Mouse (Mus musculus): Measurements from ENCODE around the gene Pgap1. TPM values are rescaled to one million over a fixed set of nuclear protein-coding genes. Genes with fewer than 3 reads are reported as not detected.
A peak's percentile ranks its signal among the peaks of the same experiment; 100 is the strongest.

The Pgap1 gene
- 20.7 and 21.0 TPM in 2 replicates for polyA plus RNA-seq (2015; fragmentation: Nextera tagmentation; extraction: Ambion mirVana)

- under 1% methylated on average over 59 of the region's 59 CpGs for WGBS
- Histone ChIP-seq H3K27ac (ENCODE audit: low read depth, low read length) (peak within 1 kb of the TSS; percentile 92), H3K36me3 (ENCODE audit: control insufficient read depth, insufficient read depth, low read length) (no peaks in the 10 kb centered on the region), H3K4me1 (ENCODE audit: control insufficient read depth, insufficient read depth, low read depth, low read length) (peaks cover 11% of the 10 kb centered on the region), H3K27me3 (replicated peaks; ENCODE audit: control insufficient read depth, insufficient read depth, low read length) (no peaks in the 10 kb centered on the region), H3K4me2 (ENCODE audit: low read length) (peak within 1 kb of the TSS; percentile 70), H3K9ac (ENCODE audit: low read depth, low read length) (peak within 1 kb of the TSS; percentile 81), H3K9me3 (ENCODE audit: control insufficient read depth, low read length) (no peaks in the 10 kb centered on the region), H3K4me3 (ENCODE audit: low read length) (peak within 1 kb of the TSS; percentile 91)
- ATAC-seq = peak; percentile 99
These were observed at the start of gene Pgap1 for GRCm38 (mm10) chr1:54557301-54558229. TSS of gene Pgap1 (minus strand) at chr1:54557684.

GRCm38 (mm10) chr1:54606936-54607335 lies 49.5 kb upstream of the Pgap1 start:
- H3K27ac ChIP-seq (ENCODE audit: low read depth, low read length) = no peak overlapping the region
- ATAC-seq = no peak
- H3K4me2 ChIP-seq (ENCODE audit: low read length) = no peak overlapping the region
- WGBS = 65% methylated on average over 1 of the region's 1 CpGs
- H3K9me3 ChIP-seq (ENCODE audit: control insufficient read depth, low read length) = no peaks in the 10 kb centered on the region
- H3K4me1 ChIP-seq (ENCODE audit: control insufficient read depth, insufficient read depth, low read depth, low read length) = no peaks in the 10 kb centered on the region
- no peaks in the 10 kb centered on the region for H3K36me3 ChIP-seq (ENCODE audit: control insufficient read depth, insufficient read depth, low read length)
- H3K4me3 ChIP-seq (ENCODE audit: low read length) = no peak overlapping the region
- H3K27me3 ChIP-seq (replicated peaks; ENCODE audit: control insufficient read depth, insufficient read depth, low read length) = no peaks in the 10 kb centered on the region
- H3K9ac ChIP-seq (ENCODE audit: low read depth, low read length) = no peak overlapping the region

GRCm38 (mm10) chr1:54601692-54602091 lies 44.2 kb upstream of the Pgap1 start:
- H3K27me3 ChIP-seq (replicated peaks; ENCODE audit: control insufficient read depth, insufficient read depth, low read length) = no peaks in the 10 kb centered on the region
- no peak overlapping the region for H3K9ac ChIP-seq (ENCODE audit: low read depth, low read length)
- no peaks in the 10 kb centered on the region for H3K36me3 ChIP-seq (ENCODE audit: control insufficient read depth, insufficient read depth, low read length)
- no peaks in the 10 kb centered on the region for H3K4me1 ChIP-seq (ENCODE audit: control insufficient read depth, insufficient read depth, low read depth, low read length)
- WGBS = 94% methylated on average over 9 of the region's 9 CpGs
- no peaks in the 10 kb centered on the region; the same call in 1 of the 2 replicates for H3K9me3 ChIP-seq (ENCODE audit: control insufficient read depth, low read length)
- H3K27ac ChIP-seq (ENCODE audit: low read depth, low read length) = no peak overlapping the region
- ATAC-seq = no peak
- H3K4me3 ChIP-seq (ENCODE audit: low read length) = no peak overlapping the region
- H3K4me2 ChIP-seq (ENCODE audit: low read length) = no peak overlapping the region

GRCm38 (mm10) chr1:54600275-54600674 lies 42.8 kb upstream of the Pgap1 start:
- no peaks in the 10 kb centered on the region for H3K36me3 ChIP-seq (ENCODE audit: control insufficient read depth, insufficient read depth, low read length)
- H3K4me1 ChIP-seq (ENCODE audit: control insufficient read depth, insufficient read depth, low read depth, low read length) = no peaks in the 10 kb centered on the region
- WGBS = 76% methylated on average over 1 of the region's 1 CpGs
- ATAC-seq = no peak
- no peak overlapping the region for H3K4me3 ChIP-seq (ENCODE audit: low read length)
- H3K27me3 ChIP-seq (replicated peaks; ENCODE audit: control insufficient read depth, insufficient read depth, low read length) = no peaks in the 10 kb centered on the region
- no peak overlapping the region for H3K9ac ChIP-seq (ENCODE audit: low read depth, low read length)
- no peak overlapping the region for H3K27ac ChIP-seq (ENCODE audit: low read depth, low read length)
- no peak overlapping the region for H3K4me2 ChIP-seq (ENCODE audit: low read length)
- no peaks in the 10 kb centered on the region; the same call in 1 of the 2 replicates for H3K9me3 ChIP-seq (ENCODE audit: control insufficient read depth, low read length)

- Histone ChIP-seq H3K4me2 (ENCODE audit: low read length) (no peak overlapping the region), H3K36me3 (ENCODE audit: control insufficient read depth, insufficient read depth, low read length) (no peaks in the 10 kb centered on the region), H3K27me3 (replicated peaks; ENCODE audit: control insufficient read depth, insufficient read depth, low read length) (no peaks in the 10 kb centered on the region), H3K4me1 (ENCODE audit: control insufficient read depth, insufficient read depth, low read depth, low read length) (no peaks in the 10 kb centered on the region), H3K9me3 (ENCODE audit: control insufficient read depth, low read length) (no peaks in the 10 kb centered on the region; the same call in 1 of the 2 replicates), H3K4me3 (ENCODE audit: low read length) (no peak overlapping the region), H3K9ac (ENCODE audit: low read depth, low read length) (no peak overlapping the region), H3K27ac (ENCODE audit: low read depth, low read length) (no peak overlapping the region)
- ATAC-seq = no peak
- 81% methylated on average over 4 of the region's 4 CpGs for WGBS
These were observed 40.2 kb upstream of the Pgap1 start for GRCm38 (mm10) chr1:54597594-54598217.

GRCm38 (mm10) chr1:54596151-54596550 lies 38.7 kb upstream of the Pgap1 start:
- no peak overlapping the region for H3K4me3 ChIP-seq (ENCODE audit: low read length)
- H3K4me1 ChIP-seq (ENCODE audit: control insufficient read depth, insufficient read depth, low read depth, low read length) = no peaks in the 10 kb centered on the region
- no peak overlapping the region for H3K27ac ChIP-seq (ENCODE audit: low read depth, low read length)
- H3K9ac ChIP-seq (ENCODE audit: low read depth, low read length) = no peak overlapping the region
- WGBS = 82% methylated on average over 2 of the region's 2 CpGs
- no peaks in the 10 kb centered on the region; the same call in 1 of the 2 replicates for H3K9me3 ChIP-seq (ENCODE audit: control insufficient read depth, low read length)
- no peak for ATAC-seq
- no peak overlapping the region for H3K4me2 ChIP-seq (ENCODE audit: low read length)
- H3K27me3 ChIP-seq (replicated peaks; ENCODE audit: control insufficient read depth, insufficient read depth, low read length) = no peaks in the 10 kb centered on the region
- no peaks in the 10 kb centered on the region for H3K36me3 ChIP-seq (ENCODE audit: control insufficient read depth, insufficient read depth, low read length)

- H3K27me3 ChIP-seq (replicated peaks; ENCODE audit: control insufficient read depth, insufficient read depth, low read length) = no peaks in the 10 kb centered on the region
- ATAC-seq = no peak
- H3K27ac ChIP-seq (ENCODE audit: low read depth, low read length) = no peak overlapping the region
- no peaks in the 10 kb centered on the region for H3K9me3 ChIP-seq (ENCODE audit: control insufficient read depth, low read length)
- no peak overlapping the region for H3K4me2 ChIP-seq (ENCODE audit: low read length)
- H3K9ac ChIP-seq (ENCODE audit: low read depth, low read length) = no peak overlapping the region
- 96% methylated on average over 5 of the region's 5 CpGs for WGBS
- H3K4me1 ChIP-seq (ENCODE audit: control insufficient read depth, insufficient read depth, low read depth, low read length) = peaks cover 3% of the 10 kb centered on the region
- H3K4me3 ChIP-seq (ENCODE audit: low read length) = no peak overlapping the region
- no peaks in the 10 kb centered on the region for H3K36me3 ChIP-seq (ENCODE audit: control insufficient read depth, insufficient read depth, low read length)
These were observed 29.6 kb upstream of the Pgap1 start for GRCm38 (mm10) chr1:54587076-54587475.

GRCm38 (mm10) chr1:54585971-54586555 lies 28.6 kb upstream of the Pgap1 start:
- Histone ChIP-seq H3K36me3 (ENCODE audit: control insufficient read depth, insufficient read depth, low read length) (no peaks in the 10 kb centered on the region), H3K27me3 (replicated peaks; ENCODE audit: control insufficient read depth, insufficient read depth, low read length) (no peaks in the 10 kb centered on the region), H3K27ac (ENCODE audit: low read depth, low read length) (no peak overlapping the region), H3K9ac (ENCODE audit: low read depth, low read length) (no peak overlapping the region), H3K4me2 (ENCODE audit: low read length) (no peak overlapping the region), H3K9me3 (ENCODE audit: control insufficient read depth, low read length) (no peaks in the 10 kb centered on the region), H3K4me1 (ENCODE audit: control insufficient read depth, insufficient read depth, low read depth, low read length) (peaks cover 3% of the 10 kb centered on the region), H3K4me3 (ENCODE audit: low read length) (no peak overlapping the region)
- whole genome bisulfite sequencing = 44% methylated on average over 5 of the region's 5 CpGs
- ATAC-seq = no peak

All from hindbrain, embryonic 16.5 days (tissue).